Mouse (Mus musculus): Measurements from ENCODE around the gene Gckr.

- TF ChIP-seq CTCF (IDR thresholded peaks at IDR 0.05; ENCODE audit: low read depth, low read length), result no peak
- TF ChIP-seq POLR2A (IDR thresholded peaks at IDR 0.05; ENCODE audit: extremely low read depth, insufficient read depth, low read length), result no peak
Measured at GRCm38 (mm10) chr5:31322776-31323175, 25.5 kb downstream of the Gckr start.
